Comparison of ENCODE assay signal across 23 mouse cellular contexts in genomic region chr2:145755864-145756822, GRCm38 (mm10).
A peak's percentile ranks its signal among the peaks of the same experiment; 100 is the strongest.
DNase-seq lines count a peak whose midpoint lies in the region; ATAC-seq and TF ChIP-seq lines count a peak whose summit lies in the region.
"Had no signal": no experiment of that assay in that cellular context is flagged by ENCODE, and none has a peak within 500 bp of the region (broad histone marks: within the 10 kb centered on the region; RNA-seq: fewer than 3 reads in every experiment).

No protein-coding gene starts in this region.

- ATAC-seq in heart, embryonic 15.5 days (replicated peaks; ENCODE audit: insufficient number of reproducible peaks, insufficient read depth, low FRiP score, low read depth): peak; percentile 25; the same call in 1 of the 2 replicates
- no peak for ATAC-seq in limb, embryonic 15.5 days (ENCODE audit: insufficient number of reproducible peaks, low FRiP score, low TSS enrichment, low read depth)
- ATAC-seq in Patski: peak; percentile 78
- ATAC-seq: intestine, embryonic 16.5 days had no signal

- H3K4me2 ChIP-seq in heart, embryonic 15.5 days: no peak overlapping the region
- H3K4me2 ChIP-seq in limb, embryonic 15.5 days: no peak overlapping the region
- H3K4me2 ChIP-seq: forebrain, embryonic 12.5 days; hindbrain, embryonic 13.5 days; limb, embryonic 12.5 days; liver, embryonic 13.5 days had no signal

- WGBS in heart, embryonic 15.5 days: 66% methylated on average over 12 of the region's 12 CpGs
- WGBS in limb, embryonic 15.5 days: 78% methylated on average over 12 of the region's 12 CpGs
- 88% methylated on average over 12 of the region's 12 CpGs for WGBS in limb, embryonic 10.5 days

- no peaks in the 10 kb centered on the region for H3K27me3 ChIP-seq in heart, embryonic 15.5 days
- H3K27me3 ChIP-seq in limb, embryonic 15.5 days: no peaks in the 10 kb centered on the region
- no peaks in the 10 kb centered on the region for H3K27me3 ChIP-seq in limb, embryonic 10.5 days (ENCODE audit: low read depth, poor library complexity, severe bottlenecking)
- no peaks in the 10 kb centered on the region for H3K27me3 ChIP-seq in Patski
- H3K27me3 ChIP-seq: forebrain, embryonic 12.5 days; hindbrain, embryonic 13.5 days; limb, embryonic 12.5 days; liver, embryonic 13.5 days had no signal

- no peak for DNase-seq in heart, postnatal 25 days (ENCODE audit: low spot score)
- no peak for DNase-seq in limb, embryonic 10.5 days (ENCODE audit: low spot score)
- peak; percentile 27 for DNase-seq in NIH3T3 (ENCODE audit: low read depth)
- peak; percentile 97 for DNase-seq in Patski (ENCODE audit: low read depth, low spot score)
- DNase-seq in cerebellum, postnatal 36 days: no peak
- DNase-seq: adrenal gland, adult 8-10 months; B cell, adult 2 months; cerebellum, adult 2 months; cerebellum, postnatal 14 days; forebrain, postnatal 0 days; heart, postnatal 4 days; kidney, postnatal 10 days; liver, embryonic 13.5 days; lung, adult 18-20 months; midbrain, embryonic 14.5 days; thymus, postnatal 4 days had no signal

- H3K9me3 ChIP-seq in heart, embryonic 15.5 days (replicated peaks): no peaks in the 10 kb centered on the region
- no peaks in the 10 kb centered on the region for H3K9me3 ChIP-seq in limb, embryonic 15.5 days
- no peaks in the 10 kb centered on the region for H3K9me3 ChIP-seq in limb, embryonic 10.5 days (replicated peaks)
- H3K9me3 ChIP-seq: forebrain, embryonic 12.5 days; hindbrain, embryonic 13.5 days; limb, embryonic 12.5 days; liver, embryonic 13.5 days had no signal

- no peak for TF ChIP-seq CTCF in Patski (IDR thresholded peaks at IDR 0.05)

- H3K27ac ChIP-seq in heart, embryonic 15.5 days: no peak overlapping the region
- H3K27ac ChIP-seq in limb, embryonic 15.5 days: 0 out of 2 replicates have a peak overlapping the region, but pooled peaks have one; percentile 23
- no peak overlapping the region for H3K27ac ChIP-seq in limb, embryonic 10.5 days
- H3K27ac ChIP-seq: forebrain, embryonic 12.5 days; hindbrain, embryonic 13.5 days; limb, embryonic 12.5 days; liver, embryonic 13.5 days had no signal

- no peak overlapping the region for H3K4me3 ChIP-seq in heart, embryonic 15.5 days
- no peak overlapping the region for H3K4me3 ChIP-seq in limb, embryonic 15.5 days
- H3K4me3 ChIP-seq in limb, embryonic 10.5 days: no peak overlapping the region
- H3K4me3 ChIP-seq: erythroblast, embryonic 14.5 days; forebrain, embryonic 12.5 days; hindbrain, embryonic 13.5 days; limb, embryonic 12.5 days; liver, embryonic 13.5 days had no signal

- H3K4me1 ChIP-seq in heart, embryonic 15.5 days (replicated peaks): peaks cover 1% of the 10 kb centered on the region
- H3K4me1 ChIP-seq in limb, embryonic 15.5 days: peaks cover 26% of the 10 kb centered on the region
- H3K4me1 ChIP-seq in limb, embryonic 10.5 days: no peaks in the 10 kb centered on the region
- H3K4me1 ChIP-seq: liver, embryonic 13.5 days had no signal

- CTCF ChIA-PET in Patski (lab: Charles Lee): interaction anchor here (0.9 to 2.6 kb wide), 3 partner anchors 32 to 56 kb away, joined by 3 to 8 read pairs (median 4); no protein-coding TSS in a partner anchor

- intact Hi-C loops in heart, postnatal 25 days (cut with DNase I): no loop called here

- in situ Hi-C loops in Patski (cut with MboI; ENCODE audit: low pct_unique_long_range_greater_than_20kb): loop anchor here (5.0 kb wide), 2 partner anchors 36 to 54 kb away; no protein-coding TSS in a partner anchor

- POLR2A ChIA-PET in Patski (lab: Charles Lee): interaction anchor here (0.6 to 1.4 kb wide), 3 partner anchors 22 to 30 kb away, joined by 3 to 5 read pairs (median 3); no protein-coding TSS in a partner anchor

- H3K9ac ChIP-seq in heart, embryonic 15.5 days: no peak overlapping the region
- H3K9ac ChIP-seq in limb, embryonic 15.5 days: no peak overlapping the region
- H3K9ac ChIP-seq: forebrain, embryonic 12.5 days; forebrain, postnatal 0 days; hindbrain, embryonic 13.5 days; limb, embryonic 12.5 days; liver, embryonic 13.5 days had no signal

- no peaks in the 10 kb centered on the region for H3K36me3 ChIP-seq in heart, embryonic 15.5 days
- no peaks in the 10 kb centered on the region for H3K36me3 ChIP-seq in limb, embryonic 15.5 days
- H3K36me3 ChIP-seq in limb, embryonic 10.5 days: no peaks in the 10 kb centered on the region
- H3K36me3 ChIP-seq: forebrain, embryonic 12.5 days; hindbrain, embryonic 13.5 days; limb, embryonic 12.5 days; liver, embryonic 13.5 days had no signal

Comparison
In these comparisons a context has a peak if more than half of its experiments do, and no peak if none do; other contexts are left out.
1. DNase-seq: peak in NIH3T3 (single experiment) and Patski (single experiment); none in heart, postnatal 25 days (single experiment), limb, embryonic 10.5 days (single experiment) and cerebellum, postnatal 36 days (0 of 2).